Mouse (Mus musculus) left cerebral cortex, adult 11 months (tissue): ENCODE measurements around the gene Izumo2.

Experiments used
- DNase-seq: peaks from one replicate; pipeline ENCODE4 v3.0.0; 2022; ENCODE audit warnings: low spot score

Izumo2 gene

DNA sequence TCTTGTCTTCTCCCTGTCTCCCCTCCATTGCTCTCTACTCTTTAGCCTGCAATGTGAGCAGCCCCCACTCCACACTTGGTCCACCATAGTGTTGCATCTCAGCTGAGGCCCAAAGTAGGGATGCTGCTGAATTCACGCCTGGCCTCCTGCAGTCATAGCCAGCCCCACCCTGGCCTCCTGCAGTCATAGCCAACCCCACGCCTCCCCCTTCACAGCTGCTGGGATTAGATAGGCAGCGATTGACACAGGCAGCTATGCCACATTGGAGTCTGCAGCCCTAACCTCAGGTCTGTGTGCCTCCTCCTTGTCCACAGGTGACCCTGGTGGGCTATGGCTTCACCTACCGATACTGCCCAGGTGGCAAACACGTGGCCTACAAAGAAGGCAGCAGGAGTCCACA, 59.6 kb downstream of the Izumo2 start:
- DNase-seq = no peak
